Mouse (Mus musculus): ENCODE measurements around the gene Ctbp1. TPM values are rescaled to one million over a fixed set of nuclear protein-coding genes. Genes with fewer than 3 reads are reported as not detected.
A peak's percentile ranks its signal among the peaks of the same experiment; 100 is the strongest.

Ctbp1 gene
- polyA plus RNA-seq, 1 experiment from 2014 or later = 571 TPM

GRCm38 (mm10) chr5:33239111-33239714 is 35.6 kb downstream of the Ctbp1 start:
- Histone ChIP-seq H3K4me2 (replicated peaks) (no peak overlapping the region), H3K27ac (no peak overlapping the region), H3K4me1 (replicated peaks) (0 out of 2 replicates have a peak, but pooled peaks cover 4% of the 10 kb centered on the region), H3K9me3 (no peaks in the 10 kb centered on the region), H3K4me3 (replicated peaks) (no peak overlapping the region), H3K27me3 (no peaks in the 10 kb centered on the region), H3K36me3 (peaks cover 27% of the 10 kb centered on the region), H3K9ac (replicated peaks) (no peak overlapping the region)
- 81% methylated on average over 3 of the region's 3 CpGs for whole genome bisulfite sequencing
- no peak for ATAC-seq

GRCm38 (mm10) chr5:33238256-33238645 is 36.5 kb downstream of the Ctbp1 start:
- no peak overlapping the region for H3K27ac ChIP-seq
- ATAC-seq = no peak
- no peaks in the 10 kb centered on the region for H3K27me3 ChIP-seq
- 71% methylated on average over 3 of the region's 3 CpGs for WGBS
- H3K36me3 ChIP-seq = peaks cover 18% of the 10 kb centered on the region
- no peak overlapping the region for H3K4me3 ChIP-seq (replicated peaks)
- H3K9ac ChIP-seq (replicated peaks) = no peak overlapping the region
- H3K9me3 ChIP-seq = no peaks in the 10 kb centered on the region
- H3K4me1 ChIP-seq (replicated peaks) = 0 out of 2 replicates have a peak, but pooled peaks cover 4% of the 10 kb centered on the region
- no peak overlapping the region for H3K4me2 ChIP-seq (replicated peaks)

- 0 out of 2 replicates have a peak, but pooled peaks cover 4% of the 10 kb centered on the region for H3K4me1 ChIP-seq (replicated peaks)
- no peak overlapping the region for H3K9ac ChIP-seq (replicated peaks)
- no peaks in the 10 kb centered on the region for H3K27me3 ChIP-seq
- H3K27ac ChIP-seq = no peak overlapping the region
- H3K9me3 ChIP-seq = no peaks in the 10 kb centered on the region
- 87% methylated on average over 11 of the region's 11 CpGs for WGBS
- no peak overlapping the region for H3K4me3 ChIP-seq (replicated peaks)
- H3K4me2 ChIP-seq (replicated peaks) = no peak overlapping the region
- peaks cover 13% of the 10 kb centered on the region for H3K36me3 ChIP-seq
- no peak for ATAC-seq
Measured at GRCm38 (mm10) chr5:33237600-33238255, 37.1 kb downstream of the Ctbp1 start.

- no peak overlapping the region for H3K9ac ChIP-seq (replicated peaks)
- ATAC-seq = no peak
- no peak overlapping the region for H3K4me2 ChIP-seq (replicated peaks)
- no peaks in the 10 kb centered on the region for H3K9me3 ChIP-seq
- H3K4me1 ChIP-seq (replicated peaks) = no peaks in the 10 kb centered on the region
- 80% methylated on average over 13 of the region's 13 CpGs for WGBS
- H3K4me3 ChIP-seq (replicated peaks) = no peak overlapping the region
- no peaks in the 10 kb centered on the region for H3K27me3 ChIP-seq
- H3K27ac ChIP-seq = no peak overlapping the region
- H3K36me3 ChIP-seq = no peaks in the 10 kb centered on the region
Measured at GRCm38 (mm10) chr5:33234391-33235031, 40.3 kb downstream of the Ctbp1 start.

GRCm38 (mm10) chr5:33232791-33233190 is 42.0 kb downstream of the Ctbp1 start:
- H3K27ac ChIP-seq = no peak overlapping the region
- no peak for ATAC-seq
- 90% methylated on average over 5 of the region's 5 CpGs for WGBS
- no peak overlapping the region for H3K9ac ChIP-seq (replicated peaks)
- H3K4me3 ChIP-seq (replicated peaks) = no peak overlapping the region
- H3K4me1 ChIP-seq (replicated peaks) = no peaks in the 10 kb centered on the region
- H3K36me3 ChIP-seq = no peaks in the 10 kb centered on the region
- no peak overlapping the region for H3K4me2 ChIP-seq (replicated peaks)
- no peaks in the 10 kb centered on the region for H3K9me3 ChIP-seq
- no peaks in the 10 kb centered on the region for H3K27me3 ChIP-seq

- no peak for ATAC-seq
- Histone ChIP-seq H3K4me1 (replicated peaks) (no peaks in the 10 kb centered on the region), H3K36me3 (no peaks in the 10 kb centered on the region), H3K27me3 (no peaks in the 10 kb centered on the region), H3K4me3 (replicated peaks) (no peak overlapping the region), H3K9me3 (no peaks in the 10 kb centered on the region), H3K9ac (replicated peaks) (no peak overlapping the region), H3K4me2 (replicated peaks) (no peak overlapping the region), H3K27ac (no peak overlapping the region)
- WGBS = 53% methylated on average over 5 of the region's 5 CpGs
Measured at GRCm38 (mm10) chr5:33230285-33230684, 44.5 kb downstream of the Ctbp1 start.

GRCm38 (mm10) chr5:33228428-33228827 is 46.4 kb downstream of the Ctbp1 start:
- no peak overlapping the region for H3K27ac ChIP-seq
- H3K27me3 ChIP-seq = no peaks in the 10 kb centered on the region
- 0 out of 2 replicates have a peak overlapping the region, but pooled peaks have one; percentile 20 for H3K9ac ChIP-seq (replicated peaks)
- ATAC-seq = no peak
- no peak overlapping the region for H3K4me2 ChIP-seq (replicated peaks)
- no peaks in the 10 kb centered on the region for H3K36me3 ChIP-seq
- 68% methylated on average over 5 of the region's 5 CpGs for WGBS
- H3K9me3 ChIP-seq = no peaks in the 10 kb centered on the region
- H3K4me1 ChIP-seq (replicated peaks) = no peaks in the 10 kb centered on the region
- H3K4me3 ChIP-seq (replicated peaks) = no peak overlapping the region

- Histone ChIP-seq H3K9ac (replicated peaks) (no peak overlapping the region), H3K4me3 (replicated peaks) (no peak overlapping the region), H3K36me3 (no peaks in the 10 kb centered on the region), H3K4me2 (replicated peaks) (no peak overlapping the region), H3K27me3 (no peaks in the 10 kb centered on the region), H3K9me3 (no peaks in the 10 kb centered on the region), H3K4me1 (replicated peaks) (no peaks in the 10 kb centered on the region), H3K27ac (no peak overlapping the region)
- WGBS = 85% methylated on average over 5 of the region's 5 CpGs
- ATAC-seq = no peak
Measured at GRCm38 (mm10) chr5:33225673-33226072, 49.1 kb downstream of the Ctbp1 start.

- Histone ChIP-seq H3K4me2 (replicated peaks) (no peak overlapping the region), H3K27ac (no peak overlapping the region), H3K9me3 (no peaks in the 10 kb centered on the region), H3K9ac (replicated peaks) (no peak overlapping the region), H3K36me3 (no peaks in the 10 kb centered on the region), H3K4me3 (replicated peaks) (no peak overlapping the region), H3K4me1 (replicated peaks) (no peaks in the 10 kb centered on the region), H3K27me3 (no peaks in the 10 kb centered on the region)
- WGBS = 86% methylated on average over 7 of the region's 7 CpGs
- no peak for ATAC-seq
Measured at GRCm38 (mm10) chr5:33224491-33224890, 50.3 kb downstream of the Ctbp1 start.

GRCm38 (mm10) chr5:33222841-33223744 is 51.7 kb downstream of the Ctbp1 start:
- 75% methylated on average over 9 of the region's 9 CpGs for WGBS

GRCm38 (mm10) chr5:33222389-33222788 is 52.4 kb downstream of the Ctbp1 start:
- no peak for ATAC-seq
- WGBS = 80% methylated on average over 6 of the region's 6 CpGs

More at GRCm38 (mm10) chr5:33222841-33223744, 51.7 kb downstream of the Ctbp1 start:
- H3K4me1 ChIP-seq (replicated peaks) = peaks cover 8% of the 10 kb centered on the region; the same call in 1 of the 2 replicates
- ATAC-seq = no peak
- no peak overlapping the region for H3K9ac ChIP-seq (replicated peaks)
- H3K9me3 ChIP-seq = no peaks in the 10 kb centered on the region
- H3K36me3 ChIP-seq = no peaks in the 10 kb centered on the region
- H3K27me3 ChIP-seq = no peaks in the 10 kb centered on the region
- H3K27ac ChIP-seq = no peak overlapping the region
- H3K4me2 ChIP-seq (replicated peaks) = no peak overlapping the region
- H3K4me3 ChIP-seq (replicated peaks) = no peak overlapping the region

More at GRCm38 (mm10) chr5:33222389-33222788, 52.4 kb downstream of the Ctbp1 start:
- Histone ChIP-seq H3K4me2 (replicated peaks) (no peak overlapping the region), H3K9me3 (no peaks in the 10 kb centered on the region), H3K27ac (no peak overlapping the region), H3K36me3 (no peaks in the 10 kb centered on the region), H3K9ac (replicated peaks) (no peak overlapping the region), H3K4me1 (replicated peaks) (peaks cover 13% of the 10 kb centered on the region; the same call in 1 of the 2 replicates), H3K4me3 (replicated peaks) (no peak overlapping the region), H3K27me3 (no peaks in the 10 kb centered on the region)

All from midbrain, embryonic 13.5 days (tissue).